12 mouse cellular contexts compared by ENCODE assay signal in genomic region chr5:24687696-24688095, GRCm38 (mm10). TPM values are rescaled to one million over a fixed set of nuclear protein-coding genes. Genes with fewer than 3 reads are reported as not detected.
A peak's percentile ranks its signal among the peaks of the same experiment; 100 is the strongest.
DNase-seq lines count a peak whose midpoint lies in the region; ATAC-seq and TF ChIP-seq lines count a peak whose summit lies in the region.
"Had no signal": no experiment of that assay in that cellular context is flagged by ENCODE, and none has a peak within 500 bp of the region (broad histone marks: within the 10 kb centered on the region; RNA-seq: fewer than 3 reads in every experiment).

No protein-coding gene starts in this region.

- TF ChIP-seq EP300 in MEL (IDR thresholded peaks at IDR 0.05; ENCODE audit: low read depth in 1 of 2, low read length in 2 of 2): peak; percentile 41 to 65

- peaks cover 6 to 18% of the 10 kb centered on the region in 2 experiments for H3K36me3 ChIP-seq in MEL (ENCODE audit: control insufficient read depth in 1 of 2, insufficient read depth in 2 of 2, low read length in 2 of 2)
- peaks cover 25% of the 10 kb centered on the region for H3K36me3 ChIP-seq in liver, adult 2 months (ENCODE audit: control insufficient read depth, insufficient read depth, low read length)
- peaks cover 44% of the 10 kb centered on the region for H3K36me3 ChIP-seq in megakaryocyte, embryonic 14.5 days (replicated peaks; ENCODE audit: low read length)
- peaks cover 19% of the 10 kb centered on the region for H3K36me3 ChIP-seq in midbrain, embryonic 16.5 days (ENCODE audit: control insufficient read depth, insufficient read depth, low read length)

- peaks cover 9 to 10% of the 10 kb centered on the region in 2 experiments for H3K4me1 ChIP-seq in MEL (ENCODE audit: control insufficient read depth in 1 of 2, insufficient read depth in 2 of 2, low read length in 2 of 2)
- H3K4me1 ChIP-seq in liver, adult 2 months (ENCODE audit: control insufficient read depth, insufficient read depth, low read length): 0 out of 2 replicates have a peak, but pooled peaks cover 5% of the 10 kb centered on the region
- H3K4me1 ChIP-seq in megakaryocyte, embryonic 14.5 days: peaks cover 34% of the 10 kb centered on the region
- peaks cover 13% of the 10 kb centered on the region for H3K4me1 ChIP-seq in midbrain, embryonic 16.5 days (ENCODE audit: control insufficient read depth, insufficient read depth, low read length)

- no peak for TF ChIP-seq CTCF in MEL (IDR thresholded peaks at IDR 0.05 in 2 of 3, conservative IDR thresholded peaks at IDR 0.05 in 1 of 3; ENCODE audit: control insufficient read depth in 1 of 3, insufficient read depth in 1 of 3, low read depth in 2 of 3, low read length in 3 of 3, poor library complexity in 1 of 3, severe bottlenecking in 1 of 3)
- no peak for TF ChIP-seq CTCF in liver, adult 2 months (IDR thresholded peaks at IDR 0.05; ENCODE audit: low read depth, low read length)

- 77% methylated on average over 1 of the region's 1 CpGs for WGBS in liver, adult 2 months
- WGBS in midbrain, embryonic 16.5 days: 86% methylated on average over 1 of the region's 1 CpGs

- no peaks in the 10 kb centered on the region for H3K27me3 ChIP-seq in MEL (ENCODE audit: control insufficient read depth in 1 of 2, insufficient read depth in 2 of 2, low read length in 2 of 2)
- no peaks in the 10 kb centered on the region for H3K27me3 ChIP-seq in liver, adult 2 months (ENCODE audit: control insufficient read depth, insufficient read depth, low read length)
- H3K27me3 ChIP-seq in megakaryocyte, embryonic 14.5 days (replicated peaks): no peaks in the 10 kb centered on the region
- no peaks in the 10 kb centered on the region for H3K27me3 ChIP-seq in midbrain, embryonic 16.5 days (ENCODE audit: control insufficient read depth, insufficient read depth, low read depth, low read length)

- 0 out of 2 replicates have a peak overlapping the region, but pooled peaks have one; percentile 26 for H3K9ac ChIP-seq in MEL (ENCODE audit: control insufficient read depth, low read depth, low read length, poor library complexity, severe bottlenecking)
- no peak overlapping the region for H3K9ac ChIP-seq in liver, adult 2 months (ENCODE audit: low read depth, low read length)
- H3K9ac ChIP-seq in midbrain, embryonic 16.5 days (ENCODE audit: low read depth, low read length): no peak overlapping the region

- no peak for ATAC-seq in midbrain, embryonic 16.5 days

- H3K4me3 ChIP-seq in MEL (ENCODE audit: control insufficient read depth in 1 of 2, insufficient read depth in 1 of 2, low read depth in 2 of 2, low read length in 2 of 2): peak overlapping the region in 1 of 2 experiments; percentile 14; a peak in 1 of 4 replicates
- no peak overlapping the region for H3K4me3 ChIP-seq in liver, adult 2 months (ENCODE audit: insufficient read depth, low read depth, low read length)
- peak overlapping the region; percentile 85 for H3K4me3 ChIP-seq in megakaryocyte, embryonic 14.5 days (replicated peaks)
- H3K4me3 ChIP-seq in midbrain, embryonic 16.5 days (ENCODE audit: low read depth, low read length): no peak overlapping the region
- H3K4me3 ChIP-seq: left cerebral cortex, adult 2 months; midbrain, embryonic 10.5 days had no signal

- peak overlapping the region; percentile 42 for H3K27ac ChIP-seq in MEL (ENCODE audit: control insufficient read depth, low read depth, low read length)
- no peak overlapping the region for H3K27ac ChIP-seq in liver, adult 2 months (replicated peaks; ENCODE audit: insufficient read depth, low read depth, low read length)
- no peak overlapping the region for H3K27ac ChIP-seq in midbrain, embryonic 16.5 days (ENCODE audit: low read length)
- H3K27ac ChIP-seq: left cerebral cortex, adult 2 months; midbrain, embryonic 10.5 days had no signal

- TF ChIP-seq RAD21 in MEL (IDR thresholded peaks at IDR 0.05; ENCODE audit: low read depth, low read length): no peak

- no peaks in the 10 kb centered on the region for H3K9me3 ChIP-seq in MEL (replicated peaks; ENCODE audit: insufficient read depth, low read length)
- no peaks in the 10 kb centered on the region for H3K9me3 ChIP-seq in megakaryocyte, embryonic 14.5 days
- H3K9me3 ChIP-seq in midbrain, embryonic 16.5 days (replicated peaks; ENCODE audit: control insufficient read depth, low read length, poor library complexity, severe bottlenecking): no peaks in the 10 kb centered on the region
- H3K9me3 ChIP-seq: midbrain, embryonic 10.5 days had no signal

- DNase-seq in B cell, adult 2 months: peak; percentile 74 to 79
- peak; percentile 93 for DNase-seq in MEL (ENCODE audit: low read depth, low spot score)
- DNase-seq in liver, adult 2 months (ENCODE audit: extremely low read depth, low read depth, low spot score): peak; percentile 11
- DNase-seq in cerebellum, postnatal 36 days: no peak
- no peak for DNase-seq in gastrocnemius, postnatal 10 days
- no peak for DNase-seq in gastrocnemius, postnatal 25 days
- DNase-seq: adrenal gland, adult 8-10 months; retina, postnatal 1 day had no signal

- peaks cover 6% of the 10 kb centered on the region for H3K79me2 ChIP-seq in MEL (ENCODE audit: control insufficient read depth, insufficient read depth, low read length, poor library complexity)
- peaks cover 5% of the 10 kb centered on the region; the same call in 1 of the 2 replicates for H3K79me2 ChIP-seq in liver, adult 2 months (ENCODE audit: control insufficient read depth, insufficient read depth, low read length)

- TF ChIP-seq POLR2A in MEL (IDR thresholded peaks at IDR 0.05; ENCODE audit: control insufficient read depth in 1 of 2, insufficient read depth in 1 of 2, low read depth in 1 of 2, low read length in 2 of 2, poor library complexity in 1 of 2): no peak
- no peak for TF ChIP-seq POLR2A in liver, adult 2 months (IDR thresholded peaks at IDR 0.05; ENCODE audit: extremely low read depth, insufficient read depth, low read length)

- no peak overlapping the region for H3K4me2 ChIP-seq in midbrain, embryonic 16.5 days (ENCODE audit: low read length)

TF ChIP-seq in MEL, 35 proteins besides CTCF, POLR2A, EP300 and RAD21 (continues in another document):
- TF ChIP-seq TBP (IDR thresholded peaks at IDR 0.05; ENCODE audit: low read depth, low read length) (peak; percentile 77; the same call in 1 of the 2 replicates), MXI1 (IDR thresholded peaks at IDR 0.05; ENCODE audit: low read depth, low read length) (peak; percentile 77), NELFE (IDR thresholded peaks at IDR 0.05; ENCODE audit: low read depth, low read length) (no peak), HCFC1 (IDR thresholded peaks at IDR 0.05; ENCODE audit: low read depth, low read length) (peak; percentile 31; the same call in 1 of the 2 replicates), USF1 (IDR thresholded peaks at IDR 0.05; ENCODE audit: low read depth, low read length) (no peak), POLR2AphosphoS5 (IDR thresholded peaks at IDR 0.05; ENCODE audit: borderline replicate concordance, low read depth, low read length) (no peak), TAL1 (IDR thresholded peaks at IDR 0.05; ENCODE audit: low read length) (no peak), USF2 (IDR thresholded peaks at IDR 0.05; ENCODE audit: borderline replicate concordance in 1 of 2, insufficient read depth in 1 of 2, low read depth in 1 of 2, low read length in 2 of 2) (no peak), RCOR1 (IDR thresholded peaks at IDR 0.05; ENCODE audit: low read depth, low read length) (peak; percentile 49), MYC (IDR thresholded peaks at IDR 0.05; ENCODE audit: low read depth, low read length) (peak; percentile 63; the same call in 1 of the 2 replicates), ELF1 (IDR thresholded peaks at IDR 0.05; ENCODE audit: low read depth, low read length) (0 out of 2 replicates have a peak, but pooled peaks have one; percentile 21), KAT2A (conservative IDR thresholded peaks at IDR 0.05; ENCODE audit: low read depth, low read length) (no peak), MAX (IDR thresholded peaks at IDR 0.05; ENCODE audit: low read length) (peak; percentile 56), ETS1 (IDR thresholded peaks at IDR 0.05; ENCODE audit: low read depth, low read length) (peak; percentile 93), CHD2 (IDR thresholded peaks at IDR 0.05; ENCODE audit: low read length) (no peak), MAZ (IDR thresholded peaks at IDR 0.05; ENCODE audit: low read depth, low read length) (peak; percentile 62; the same call in 1 of the 2 replicates), POLR2AphosphoS2 (IDR thresholded peaks at IDR 0.05; ENCODE audit: low read length) (no peak), GABPA (IDR thresholded peaks at IDR 0.05; ENCODE audit: low read depth, low read length) (no peak), BHLHE40 (IDR thresholded peaks at IDR 0.05; ENCODE audit: borderline replicate concordance, low read depth, low read length) (peak; percentile 51; the same call in 1 of the 2 replicates), SIN3A (IDR thresholded peaks at IDR 0.05; ENCODE audit: low read length) (peak; percentile 88), CHD1 (IDR thresholded peaks at IDR 0.05; ENCODE audit: low read depth, low read length) (no peak), TCF12 (IDR thresholded peaks at IDR 0.05; ENCODE audit: low read depth, low read length) (0 out of 2 replicates have a peak, but pooled peaks have one; percentile 51)

RNA-seq across cellular contexts. Expression of gene Nub1, which starts 2.4 kb away (rescaled TPM):
- 38.3 and 45.0 TPM in 2 replicates for total RNA-seq in MEL (2012; rRNA removed)
- 10 to 100 TPM in 1 of 2 experiments, not detected in 1; 59.6 TPM for polyA plus RNA-seq in MEL (2012; ENCODE audit: insufficient read depth in 1 of 2, insufficient read length in 2 of 2, low read depth in 1 of 2, low replicate concordance in 2 of 2, missing spikeins in 1 of 2)
- total RNA-seq in liver, adult 2 months (2014; rRNA removed): 14.4 and 19.6 TPM in 2 replicates
- 19.9 and 20.2 TPM in 2 replicates for polyA plus RNA-seq in liver, adult 2 months (2012; rRNA removed)
- 37.7 and 58.3 TPM in 2 replicates for polyA plus RNA-seq in megakaryocyte, embryonic 14.5 days (2012; ENCODE audit: insufficient read depth, low replicate concordance)
- 48.6 and 49.8 TPM in 2 replicates for polyA plus RNA-seq in midbrain, embryonic 16.5 days (2015; fragmentation: Nextera tagmentation; extraction: Ambion mirVana)
- 10 to 100 TPM; 22.8 to 24.3 TPM for total RNA-seq in gastrocnemius, postnatal 10 days (2021)
- total RNA-seq in gastrocnemius, postnatal 25 days (2021): 10 to 100 TPM; 21.9 to 23.0 TPM

RNA-seq across cellular contexts. Expression of gene Wdr86, which starts 42.8 kb away (rescaled TPM):
- total RNA-seq in MEL (2012; rRNA removed): 0.07 TPM in 1 of 2 replicates, not detected in the other
- not detected for polyA plus RNA-seq in MEL (2012; ENCODE audit: insufficient read depth in 1 of 2, insufficient read length in 2 of 2, low read depth in 1 of 2, low replicate concordance in 2 of 2, missing spikeins in 1 of 2)
- total RNA-seq in liver, adult 2 months (2014; rRNA removed): 0.27 and 0.28 TPM in 2 replicates
- polyA plus RNA-seq in liver, adult 2 months (2012; rRNA removed): 0.26 and 1.0 TPM in 2 replicates
- not detected in 2 replicates for polyA plus RNA-seq in megakaryocyte, embryonic 14.5 days (2012; ENCODE audit: insufficient read depth, low replicate concordance)
- 4.4 and 5.7 TPM in 2 replicates for polyA plus RNA-seq in midbrain, embryonic 16.5 days (2015; fragmentation: Nextera tagmentation; extraction: Ambion mirVana)
- total RNA-seq in gastrocnemius, postnatal 10 days (2021): 1 to 10 TPM in 1 of 2 experiments, under 1 TPM in 1; 0.70 to 1.2 TPM
- not detected for total RNA-seq in gastrocnemius, postnatal 25 days (2021)

Comparison
In these comparisons a context has a peak if more than half of its experiments do, and no peak if none do; other contexts are left out.
1. DNase-seq: peak in B cell, adult 2 months (2 of 2), MEL (single experiment) and liver, adult 2 months (single experiment); none in cerebellum, postnatal 36 days (0 of 2), gastrocnemius, postnatal 10 days (single experiment) and gastrocnemius, postnatal 25 days (single experiment).